Mouse (Mus musculus) c-Kit-positive CD71-positive TER-119-negative erythroid progenitor cells, embryonic 14.5 days (primary cell): Measurements from ENCODE around the gene Adora2a.
"Not testable (repeated sequence)": the region's sequence is repeated elsewhere in the genome, so short reads cannot be mapped to it uniquely, and the experiment has no call there.

Source experiments
- DNase-seq: peaks from one replicate; pipeline ENCODE4 v3.0.0-alpha.2; 2013; ENCODE audit warnings: low read depth

Adora2a gene

DNA sequence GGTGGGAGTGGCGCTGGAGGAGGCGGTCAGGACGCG lies at the start of gene Adora2a:
Gene Adora2a, plus strand, starts transcription at position 6 of the 36 bp plus-strand sequence.
- no peak for DNase-seq

DNA sequence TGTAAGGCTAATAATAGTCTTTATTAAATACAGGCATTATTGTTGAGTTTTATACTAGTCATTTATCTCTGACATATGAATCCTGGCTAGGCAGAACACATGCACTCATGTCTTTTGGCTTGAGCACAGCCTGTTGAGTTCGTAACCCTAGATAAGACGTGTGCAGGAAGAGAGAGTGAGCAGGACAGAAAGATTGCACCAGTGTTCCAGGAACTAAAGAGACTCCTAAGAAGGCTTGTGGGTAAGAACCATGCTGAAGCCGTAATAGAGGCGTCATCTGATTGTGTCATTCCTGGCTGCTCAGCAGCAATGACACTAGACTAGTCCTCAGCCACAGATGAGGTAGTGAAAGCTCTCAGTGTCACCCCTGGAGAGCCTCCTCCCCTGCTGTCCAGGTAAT lies 43.7 kb upstream of the Adora2a start:
- DNase-seq: peak; percentile 50

DNA sequence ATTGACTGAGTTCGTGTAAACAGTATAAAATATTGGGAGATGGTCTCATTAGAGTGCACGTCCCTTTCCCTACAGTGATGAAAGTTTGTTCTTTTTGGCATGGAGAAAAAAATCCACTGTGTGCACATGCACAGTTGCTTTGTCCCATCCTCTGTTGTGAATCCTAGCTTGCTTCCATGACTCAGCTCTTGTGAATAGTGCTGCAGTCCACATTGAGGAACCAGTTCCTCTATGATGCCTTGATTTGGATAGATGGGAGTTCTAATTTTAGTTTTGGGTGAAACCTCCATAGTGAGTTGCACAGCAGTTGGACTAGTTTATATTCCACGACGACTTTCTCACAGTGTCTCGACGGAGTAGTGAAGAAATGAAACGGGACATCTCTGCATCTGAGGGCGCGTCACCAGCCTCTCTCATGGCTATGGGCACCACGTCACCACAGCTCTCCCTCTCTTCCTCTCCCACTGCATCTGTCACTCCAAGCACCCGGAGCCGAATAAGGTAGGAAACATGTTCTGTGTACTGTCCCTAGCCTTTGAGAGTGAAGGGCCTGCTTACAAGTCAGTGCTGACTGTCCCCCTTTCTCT lies 40.2 kb upstream of the Adora2a start:
- no peak for DNase-seq

GRCm38 (mm10) chr10:75277501-75277900 lies 39.2 kb upstream of the Adora2a start:
- no peak for DNase-seq

DNA sequence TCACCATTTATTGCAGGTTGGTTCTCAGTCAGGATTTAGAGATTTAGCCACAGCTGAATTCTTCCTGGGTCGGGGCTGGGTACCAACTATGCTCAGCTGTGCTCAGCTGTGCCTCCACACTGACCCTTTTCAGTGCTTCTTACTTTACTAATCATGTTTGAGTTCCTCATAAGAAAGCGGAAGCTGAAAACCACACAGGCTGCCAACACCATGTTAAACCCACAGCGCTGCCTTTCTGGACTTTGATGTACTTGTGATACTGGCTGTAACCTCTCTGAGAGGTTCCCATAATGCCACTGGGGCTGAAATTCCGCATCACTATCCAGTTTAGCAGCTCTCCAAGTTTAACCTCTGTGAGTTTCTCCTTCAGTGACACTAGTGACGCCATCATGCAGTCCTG lies 34.0 kb upstream of the Adora2a start:
- DNase-seq: no peak

GRCm38 (mm10) chr10:75283821-75284220 lies 32.9 kb upstream of the Adora2a start:
- no peak for DNase-seq

- DNase-seq: no peak
Observed at GRCm38 (mm10) chr10:75288579-75288978, 28.1 kb upstream of the Adora2a start.

DNA sequence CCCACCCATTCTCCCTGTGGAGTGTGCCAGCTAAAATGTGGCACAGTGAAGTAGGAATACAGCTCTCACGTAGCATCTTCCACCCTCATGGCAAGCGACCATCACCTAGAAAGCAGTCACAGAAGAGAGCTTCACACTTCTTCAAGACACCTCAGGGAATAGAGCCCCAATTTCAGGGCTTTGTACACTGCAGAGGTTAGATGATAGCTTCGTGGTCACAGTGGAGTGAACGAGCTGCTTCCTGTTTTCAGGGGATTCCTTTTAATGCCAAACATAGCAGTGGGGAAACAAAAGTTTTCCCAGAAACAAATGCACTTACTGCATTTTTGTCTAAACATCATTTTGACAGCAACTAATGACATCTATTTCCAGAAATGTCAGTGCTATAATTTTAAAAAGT lies 27.3 kb upstream of the Adora2a start:
- DNase-seq: no peak

GRCm38 (mm10) chr10:75290650-75291049 lies 26.0 kb upstream of the Adora2a start:
- DNase-seq: no peak

DNA sequence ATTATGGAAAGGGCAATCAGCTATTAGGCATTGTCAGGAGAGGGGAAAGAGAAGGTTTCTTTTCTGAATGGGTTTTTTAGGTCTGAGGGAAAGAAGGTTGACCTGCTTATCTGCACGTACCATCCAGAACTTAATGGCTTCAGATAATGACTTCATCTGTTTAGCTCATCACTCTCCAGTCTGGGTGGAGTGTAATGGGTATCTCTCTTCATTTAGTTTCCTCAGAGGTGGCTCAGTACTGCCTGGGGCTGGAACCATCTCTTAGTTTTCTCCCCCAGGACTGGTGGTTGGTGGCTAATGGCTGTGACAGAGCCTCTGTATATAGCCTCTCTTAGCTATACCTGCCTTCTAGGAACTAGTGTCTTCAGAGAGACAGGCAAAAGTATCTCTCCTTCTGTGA lies 25.3 kb upstream of the Adora2a start:
- no peak for DNase-seq

- DNase-seq: not testable (repeated sequence)
Observed at GRCm38 (mm10) chr10:75292206-75292605, 24.5 kb upstream of the Adora2a start.

- DNase-seq: no peak
Observed at GRCm38 (mm10) chr10:75293288-75293687, 23.4 kb upstream of the Adora2a start.

- DNase-seq: no peak
Observed at GRCm38 (mm10) chr10:75294362-75294761, 22.3 kb upstream of the Adora2a start.

GRCm38 (mm10) chr10:75294926-75295325 lies 21.8 kb upstream of the Adora2a start:
- no peak for DNase-seq

GRCm38 (mm10) chr10:75298608-75299007 lies 18.1 kb upstream of the Adora2a start:
- no peak for DNase-seq

DNA sequence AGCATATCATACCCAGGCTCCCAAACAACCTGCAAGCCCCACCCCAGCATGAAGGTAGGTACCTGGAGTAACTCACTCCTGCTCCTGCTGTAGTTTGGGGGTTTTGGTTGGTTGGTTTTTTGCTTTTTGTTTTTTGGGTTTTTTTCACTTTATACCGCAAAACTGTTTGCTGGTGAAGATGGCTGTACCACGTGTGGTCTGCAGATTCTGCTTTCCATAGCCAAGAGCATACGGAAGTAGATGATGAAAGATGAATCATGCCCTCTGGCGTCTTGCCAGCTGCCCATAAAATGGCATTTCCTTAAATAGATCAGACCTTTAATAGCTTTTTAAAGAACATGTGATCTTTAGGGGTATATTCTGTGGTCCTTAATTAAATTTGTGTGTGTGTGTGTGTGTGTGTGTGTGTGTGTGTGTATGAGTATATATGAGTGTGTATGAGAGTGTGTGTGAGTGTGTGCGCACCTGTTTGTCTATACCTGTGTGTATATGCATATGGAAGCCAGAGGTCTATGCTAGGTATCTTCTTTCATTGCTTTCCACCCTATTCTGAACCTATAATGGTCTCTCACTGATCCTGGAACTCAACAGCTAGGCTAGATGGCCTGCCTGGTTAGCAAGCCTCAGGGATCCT lies 16.8 kb upstream of the Adora2a start:
- DNase-seq: no peak

DNA sequence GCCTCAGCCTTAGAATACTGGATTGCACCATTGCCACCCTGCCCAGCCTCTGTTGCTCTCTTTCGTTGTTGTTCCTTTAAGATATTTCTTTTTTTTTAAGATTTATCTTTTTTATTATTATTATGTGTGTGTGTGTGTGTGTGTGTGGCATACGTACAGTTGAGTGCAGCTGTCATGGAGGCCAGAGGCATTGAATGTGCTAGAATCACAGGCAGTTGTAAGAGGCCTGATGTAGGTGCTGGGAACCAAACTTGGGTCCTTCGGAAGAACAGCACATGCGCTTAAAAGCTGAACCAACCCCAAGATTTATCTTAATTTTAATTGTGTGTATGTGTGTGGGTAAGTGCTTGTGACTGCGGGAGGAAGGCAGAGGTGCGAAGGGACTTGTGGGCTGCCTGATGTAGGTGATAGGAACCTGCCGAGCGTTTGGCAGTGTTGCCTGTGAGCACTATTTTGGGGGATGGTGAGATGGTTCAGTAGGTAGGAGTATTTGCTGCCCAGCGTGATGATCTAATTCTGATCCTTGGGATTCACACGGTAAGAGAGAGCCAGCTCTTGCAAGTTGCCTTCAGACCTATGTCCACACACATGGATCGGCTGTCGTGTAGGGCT lies 15.4 kb upstream of the Adora2a start:
- DNase-seq: no peak

GRCm38 (mm10) chr10:75301937-75302336 lies 14.7 kb upstream of the Adora2a start:
- no peak for DNase-seq

GRCm38 (mm10) chr10:75302536-75302935 lies 14.1 kb upstream of the Adora2a start:
- no peak for DNase-seq

- DNase-seq: no peak
Observed at GRCm38 (mm10) chr10:75303324-75304048, 13.2 kb upstream of the Adora2a start.

DNA sequence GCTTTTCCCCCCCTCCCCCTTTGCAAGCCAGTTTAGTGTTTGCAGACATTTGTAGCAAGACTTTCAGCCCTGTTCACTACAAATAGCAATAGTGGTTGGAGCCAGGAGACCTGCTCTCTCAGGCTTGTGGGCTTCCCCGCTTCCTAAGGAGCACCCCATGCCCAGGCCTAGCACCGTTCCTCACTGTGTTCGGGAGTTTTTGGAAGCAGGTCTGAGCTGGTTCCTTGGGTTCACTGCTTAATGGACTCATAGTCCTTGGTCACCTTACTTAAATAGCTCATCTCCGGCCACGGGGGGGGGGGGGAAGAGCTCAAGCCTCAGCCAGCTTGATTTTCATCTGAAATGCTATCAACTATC lies 12.7 kb upstream of the Adora2a start:
- no peak for DNase-seq

GRCm38 (mm10) chr10:75304413-75304812 lies 12.3 kb upstream of the Adora2a start:
- DNase-seq: no peak

DNA sequence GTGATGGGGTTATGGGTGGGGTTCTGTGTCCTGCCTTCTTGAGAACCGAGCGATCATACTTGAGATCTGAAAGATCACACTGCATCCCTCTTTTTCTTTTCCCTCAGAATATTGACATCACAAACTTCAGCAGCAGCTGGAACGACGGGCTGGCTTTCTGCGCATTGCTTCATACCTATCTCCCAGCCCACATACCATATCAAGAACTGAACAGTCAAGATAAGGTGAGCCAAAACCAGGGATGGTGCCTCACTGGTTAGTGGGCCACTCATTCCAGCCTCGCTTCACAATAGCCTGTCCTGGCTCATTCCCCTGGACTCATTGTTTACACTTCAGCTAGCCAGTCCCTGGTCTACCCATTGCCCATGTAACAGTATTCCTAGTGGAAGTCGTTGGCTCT lies 9.5 kb upstream of the Adora2a start:
- DNase-seq: no peak

DNA sequence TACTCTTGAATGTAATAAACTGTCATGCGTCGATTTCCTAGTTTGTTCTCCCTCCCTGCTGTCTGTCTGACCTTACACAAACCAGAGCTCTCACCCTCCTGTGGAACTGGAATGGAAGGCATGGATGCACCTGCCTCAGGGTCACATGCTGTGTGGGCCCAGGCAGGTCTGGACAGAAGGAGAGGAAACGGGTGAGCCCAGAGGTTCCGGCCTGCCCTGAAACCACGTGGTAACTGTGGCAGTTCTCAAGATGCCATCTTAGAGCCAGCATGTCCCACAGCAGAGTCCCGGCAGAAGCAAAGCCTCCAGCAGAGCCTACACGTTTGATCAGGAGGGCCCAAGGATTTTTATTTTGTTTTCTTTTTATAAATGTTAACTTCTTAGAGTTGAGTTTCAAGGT lies 4.3 kb upstream of the Adora2a start:
- no peak for DNase-seq
